Mouse (Mus musculus) kidney, adult 11 months (tissue): Measurements from ENCODE around the gene Dazap1.

Source experiments
- DNase-seq: peaks from one replicate; pipeline ENCODE4 v3.0.0; 2022

The Dazap1 gene

DNA sequence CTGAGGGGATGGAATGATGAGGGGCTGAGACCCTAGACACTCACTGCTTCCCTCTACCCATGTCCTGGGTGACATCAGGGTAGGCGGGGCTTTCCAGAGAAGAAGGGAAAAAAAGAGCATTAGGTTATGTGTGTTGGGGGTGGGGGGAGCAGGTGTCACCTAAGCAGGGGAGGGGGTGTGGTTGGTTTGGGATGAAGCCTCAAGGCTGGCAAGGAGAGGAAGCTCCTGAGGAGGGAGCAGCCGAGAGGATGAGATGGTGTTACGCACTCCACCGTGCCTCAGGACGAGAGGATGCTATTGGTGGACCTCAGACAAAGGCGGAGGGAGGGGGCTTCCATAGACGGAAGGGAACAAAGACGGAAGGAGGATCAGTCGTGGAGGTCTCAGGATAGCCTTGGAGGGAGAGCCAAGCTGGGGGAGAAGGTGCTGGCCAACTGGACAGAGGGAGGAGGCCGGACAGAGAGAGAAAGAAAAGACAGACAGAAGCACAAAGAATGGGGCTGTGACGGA lies 39.4 kb downstream of the Dazap1 start:
- no peak for DNase-seq

DNA sequence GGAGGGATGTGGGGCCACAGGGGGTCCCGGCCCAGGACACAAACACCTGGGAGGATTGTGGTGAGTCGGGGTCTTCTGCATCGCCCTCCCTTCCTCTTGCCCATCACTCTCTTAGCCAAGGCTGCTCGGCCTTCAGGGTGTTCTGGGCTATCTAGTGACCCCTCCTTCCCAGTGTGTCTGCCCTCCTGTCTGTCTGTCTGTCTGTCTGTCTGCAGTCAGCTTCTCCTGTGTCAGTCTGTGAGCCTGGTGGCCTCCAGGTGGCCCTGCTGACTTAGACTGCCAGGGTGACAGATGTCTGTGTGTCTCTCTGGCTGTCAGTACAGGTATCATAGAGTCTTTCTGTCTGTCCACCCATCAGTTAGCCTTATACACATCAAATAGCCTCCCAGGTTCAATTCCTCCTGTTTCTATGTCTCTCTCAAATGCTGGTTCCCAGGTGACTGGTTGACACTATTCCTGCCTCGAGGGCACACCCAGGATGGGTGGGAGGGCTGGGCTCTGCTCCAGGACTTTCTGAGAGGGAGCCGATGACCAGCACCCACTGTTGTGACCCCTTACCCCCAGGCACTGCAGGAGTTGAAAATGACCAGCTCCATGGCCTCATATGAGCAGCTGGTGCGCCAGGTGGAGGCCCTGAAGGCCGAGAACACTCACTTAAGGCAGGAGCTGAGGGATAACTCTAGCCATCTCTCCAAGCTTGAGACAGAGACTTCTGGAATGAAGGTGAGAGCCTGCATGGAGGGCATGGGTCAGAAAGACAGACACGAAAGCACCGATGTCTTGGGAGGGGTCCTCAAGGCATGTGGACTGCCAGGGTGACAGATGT lies 40.2 kb downstream of the Dazap1 start:
- DNase-seq = no peak

- no peak for DNase-seq
Measured at GRCm38 (mm10) chr10:80302082-80302355, 40.7 kb downstream of the Dazap1 start.

DNA sequence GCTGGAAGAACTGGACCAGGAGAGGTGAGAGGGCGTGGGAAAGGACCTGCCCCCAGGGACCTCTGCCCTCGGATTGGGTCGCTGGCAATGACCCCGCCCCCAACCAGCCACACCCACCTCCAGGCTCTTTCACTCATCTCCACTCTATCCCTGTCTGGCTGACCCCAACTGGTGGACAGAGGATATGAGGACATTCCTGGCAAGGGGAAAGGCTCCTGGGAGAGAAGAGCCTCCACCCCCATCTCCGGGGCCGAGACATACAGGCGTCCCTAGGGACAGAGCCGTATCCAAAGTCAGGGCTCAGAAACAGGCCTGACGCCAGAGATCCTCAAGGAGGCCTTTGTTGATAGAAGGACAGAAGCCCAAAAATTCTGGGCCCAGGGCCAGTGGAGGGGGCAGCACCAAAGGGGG lies 41.2 kb downstream of the Dazap1 start:
- DNase-seq = peak; percentile 72

DNA sequence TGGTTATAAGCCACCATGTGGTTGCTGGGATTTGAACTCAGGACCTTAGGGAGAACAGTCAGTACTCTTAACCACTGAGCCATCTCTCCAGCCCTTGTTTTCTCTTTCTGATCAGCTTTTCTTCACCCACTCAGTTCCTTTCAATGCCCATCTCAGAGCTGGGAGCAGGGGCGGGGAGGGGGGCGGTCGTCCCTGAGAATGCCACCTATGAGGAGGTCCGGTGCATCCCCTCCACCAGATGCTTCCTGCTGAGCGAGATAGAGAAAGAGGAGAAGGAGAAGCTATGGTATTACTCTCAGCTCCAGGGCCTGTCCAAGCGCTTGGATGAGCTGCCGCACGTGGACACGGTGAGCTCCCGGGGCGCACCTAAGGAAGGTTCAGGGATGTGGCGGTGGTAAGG lies 43.2 kb downstream of the Dazap1 start:
- no peak for DNase-seq

- no peak for DNase-seq
Measured at GRCm38 (mm10) chr10:80304862-80305261, 43.6 kb downstream of the Dazap1 start.

- no peak for DNase-seq
Measured at GRCm38 (mm10) chr10:80311560-80311959, 50.3 kb downstream of the Dazap1 start.

DNA sequence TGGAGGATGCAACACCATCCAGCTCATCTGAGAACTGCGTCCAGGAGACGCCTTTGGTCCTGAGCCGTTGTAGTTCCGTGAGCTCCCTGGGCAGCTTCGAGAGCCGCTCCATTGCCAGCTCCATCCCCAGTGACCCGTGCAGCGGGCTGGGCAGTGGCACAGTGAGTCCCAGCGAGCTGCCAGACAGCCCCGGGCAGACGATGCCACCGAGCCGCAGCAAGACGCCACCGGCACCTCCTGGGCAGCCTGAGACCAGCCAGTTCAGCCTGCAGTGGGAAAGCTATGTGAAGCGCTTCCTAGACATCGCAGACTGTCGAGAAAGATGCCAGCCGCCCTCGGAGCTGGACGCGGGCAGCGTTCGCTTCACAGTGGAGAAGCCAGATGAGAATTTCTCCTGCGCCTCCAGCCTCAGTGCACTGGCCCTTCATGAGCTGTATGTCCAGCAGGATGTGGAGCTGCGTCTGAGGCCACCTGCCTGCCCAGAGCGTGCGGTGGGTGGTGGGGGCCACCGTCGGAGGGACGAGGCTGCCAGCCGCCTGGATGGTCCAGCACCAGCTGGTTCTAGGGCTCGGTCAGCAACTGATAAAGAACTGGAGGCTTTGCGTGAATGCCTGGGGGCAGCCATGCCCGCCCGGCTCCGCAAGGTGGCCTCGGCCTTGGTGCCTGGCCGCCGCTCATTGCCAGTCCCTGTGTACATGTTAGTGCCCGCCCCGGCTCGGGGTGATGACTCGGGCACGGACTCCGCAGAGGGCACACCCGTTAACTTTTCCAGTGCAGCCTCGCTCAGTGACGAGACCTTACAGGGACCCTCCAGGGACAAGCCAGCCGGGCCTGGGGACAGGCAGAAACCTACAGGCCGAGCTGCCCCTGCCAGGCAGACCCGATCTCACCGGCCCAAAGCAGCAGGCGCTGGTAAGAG lies 51.6 kb downstream of the Dazap1 start:
- DNase-seq = no peak

- no peak for DNase-seq
Measured at GRCm38 (mm10) chr10:80313627-80314201, 52.4 kb downstream of the Dazap1 start.

DNA sequence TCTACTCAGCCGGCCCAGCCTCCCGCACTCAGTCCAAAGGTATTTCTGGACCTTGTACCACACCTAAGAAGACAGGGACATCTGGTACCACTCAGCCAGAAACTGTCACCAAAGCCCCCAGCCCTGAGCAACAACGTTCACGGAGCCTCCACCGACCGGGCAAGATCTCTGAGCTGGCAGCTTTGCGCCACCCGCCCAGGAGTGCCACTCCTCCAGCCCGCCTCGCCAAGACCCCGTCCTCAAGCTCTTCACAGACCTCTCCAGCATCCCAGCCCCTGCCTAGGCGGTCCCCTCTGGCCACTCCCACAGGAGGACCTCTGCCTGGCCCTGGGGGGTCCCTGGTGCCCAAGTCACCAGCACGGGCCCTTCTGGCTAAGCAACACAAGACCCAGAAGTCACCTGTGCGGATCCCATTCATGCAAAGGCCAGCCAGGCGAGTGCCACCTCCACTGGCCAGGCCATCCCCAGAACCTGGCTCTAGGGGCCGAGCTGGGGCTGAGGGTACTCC lies 53.3 kb downstream of the Dazap1 start:
- no peak for DNase-seq

DNA sequence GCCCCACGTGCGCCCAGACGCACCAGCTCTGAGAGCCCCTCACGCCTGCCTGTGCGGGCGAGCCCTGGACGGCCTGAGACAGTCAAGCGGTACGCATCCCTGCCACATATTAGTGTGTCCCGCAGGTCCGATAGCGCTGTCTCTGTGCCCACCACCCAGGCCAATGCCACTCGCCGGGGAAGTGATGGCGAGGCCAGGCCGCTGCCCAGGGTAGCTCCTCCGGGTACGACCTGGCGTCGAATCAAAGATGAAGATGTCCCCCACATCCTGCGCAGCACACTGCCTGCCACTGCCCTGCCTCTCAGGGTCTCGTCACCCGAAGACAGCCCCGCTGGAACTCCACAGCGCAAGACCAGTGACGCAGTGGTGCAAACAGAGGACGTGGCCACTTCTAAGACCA lies 54.0 kb downstream of the Dazap1 start:
- DNase-seq = no peak

DNA sequence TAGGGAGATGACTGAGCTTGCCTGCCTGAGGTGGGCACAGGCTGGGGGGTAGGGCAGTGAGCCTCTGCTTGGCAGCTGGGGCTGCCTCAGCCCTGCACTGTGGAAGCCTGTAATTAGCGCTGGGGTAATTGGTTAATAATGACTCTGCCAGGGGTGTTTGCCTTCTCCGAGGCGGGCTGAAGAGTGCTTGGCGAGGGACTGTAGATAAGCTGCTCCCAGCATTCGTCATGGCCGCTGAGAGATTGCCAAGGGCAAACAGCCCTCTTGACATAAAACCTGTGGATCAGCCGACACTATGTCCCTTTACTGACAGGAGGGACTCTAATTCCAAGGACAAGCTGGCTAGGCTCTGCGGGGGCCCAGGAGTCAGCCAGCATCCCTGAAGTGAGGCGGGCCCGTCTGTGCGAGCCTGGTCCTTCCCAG lies 55.1 kb downstream of the Dazap1 start:
- no peak for DNase-seq

- DNase-seq = no peak
Measured at GRCm38 (mm10) chr10:80317011-80317410, 55.7 kb downstream of the Dazap1 start.

- DNase-seq = peak; percentile 93
Measured at GRCm38 (mm10) chr10:80320340-80320760, 59.1 kb downstream of the Dazap1 start, which contains the start of gene 2310011J03Rik. 2310011J03Rik (minus strand) TSS chr10:80320537.

DNA sequence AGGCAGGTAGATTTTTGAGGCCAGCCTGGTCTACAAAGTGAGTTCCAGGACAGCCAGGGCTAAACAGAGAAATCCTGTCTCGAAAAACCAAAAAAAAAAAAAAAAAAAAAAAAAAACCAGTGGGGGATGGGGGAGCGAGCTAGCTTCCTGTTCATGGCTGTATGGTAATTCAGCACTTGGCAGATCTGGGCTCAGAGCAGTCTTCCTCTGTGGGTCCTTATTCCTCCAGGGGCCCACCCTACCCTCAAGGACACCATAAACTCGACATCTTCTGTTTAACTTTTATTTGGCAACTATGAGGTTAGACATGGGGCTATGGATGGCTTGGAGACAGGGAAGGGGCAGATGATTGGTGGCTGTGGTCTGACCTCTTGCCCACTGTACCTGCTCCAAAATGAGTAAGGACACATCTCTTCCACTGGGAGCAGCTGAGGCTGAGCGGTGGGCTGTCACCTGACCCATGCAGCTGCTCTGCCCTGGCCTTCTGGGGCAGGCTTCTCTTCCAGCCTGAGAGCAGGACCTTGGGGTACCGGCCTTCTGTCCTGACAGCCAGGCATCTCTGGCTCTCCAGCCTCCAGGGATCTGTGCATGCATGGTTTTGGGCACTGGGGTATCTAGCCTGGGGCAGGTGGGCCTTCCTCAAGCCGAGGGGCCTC lies 59.9 kb downstream of the Dazap1 start:
- no peak for DNase-seq

DNA sequence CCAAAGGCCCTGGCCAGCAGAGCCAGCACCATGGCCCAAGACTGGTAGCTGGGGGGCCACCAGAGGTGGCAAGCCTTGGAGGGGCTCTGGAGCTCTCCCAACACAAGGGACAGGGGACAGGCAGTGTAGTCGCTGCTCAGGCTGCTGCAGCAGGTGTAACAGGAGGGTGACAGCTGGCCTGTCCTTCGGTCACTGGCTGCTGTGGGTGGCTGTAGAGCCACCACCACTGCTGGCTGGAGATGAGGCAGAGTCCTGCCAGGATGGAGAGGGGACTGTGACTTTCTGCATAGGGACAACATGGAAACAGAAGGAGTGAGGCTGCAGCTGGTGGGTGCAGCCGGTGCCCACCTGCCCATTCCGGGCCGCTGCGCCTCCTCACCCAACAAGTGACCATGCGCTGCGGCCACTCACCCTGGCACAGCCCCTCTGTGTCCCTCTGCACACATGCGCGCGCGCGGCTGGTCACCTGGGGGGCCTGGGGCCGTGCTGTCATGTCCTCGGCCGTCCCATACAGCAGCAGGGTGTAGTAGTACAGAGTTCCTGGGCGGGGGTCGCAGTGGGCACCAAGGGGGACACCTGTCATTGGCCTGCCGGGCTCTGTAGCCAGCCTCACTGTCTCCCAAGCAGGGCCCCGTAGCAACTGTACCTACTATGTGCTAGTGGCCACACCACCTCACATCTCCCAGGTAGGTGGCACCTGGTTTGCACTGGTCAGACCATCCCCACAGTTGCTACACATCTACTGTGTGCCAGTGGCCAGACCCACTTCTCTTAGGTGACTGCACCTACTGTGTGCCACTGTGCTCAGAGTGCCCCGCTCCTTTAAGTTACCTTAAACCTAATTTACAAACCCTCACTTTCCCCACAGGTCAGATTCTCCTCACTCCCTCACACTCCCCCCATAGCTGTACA lies 60.6 kb downstream of the Dazap1 start:
- no peak for DNase-seq

DNA sequence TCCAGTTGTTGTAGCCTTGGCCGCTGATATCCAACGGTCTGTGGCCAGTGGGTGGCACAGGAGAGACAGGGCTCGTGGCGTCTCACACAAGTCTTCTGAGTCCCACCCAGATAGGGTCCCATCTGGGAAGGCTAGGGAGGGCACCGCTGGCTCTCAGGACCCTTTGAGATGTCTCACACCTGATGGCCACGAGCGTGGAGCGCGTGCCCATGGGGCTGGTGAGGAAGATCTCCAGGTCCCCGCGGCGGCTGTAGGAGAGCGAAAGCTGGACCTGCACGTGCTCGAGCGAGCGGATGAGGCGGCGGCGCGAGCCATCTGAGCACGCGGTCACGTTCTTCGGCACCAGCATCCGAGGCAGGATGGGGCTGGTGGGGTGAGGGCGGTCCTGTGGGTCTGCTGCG lies 61.5 kb downstream of the Dazap1 start:
- peak; percentile 57 for DNase-seq

GRCm38 (mm10) chr10:80323261-80324119 lies 62.2 kb downstream of the Dazap1 start:
- DNase-seq = peak; percentile 83

- no peak for DNase-seq
Measured at GRCm38 (mm10) chr10:80324120-80325037, 63.1 kb downstream of the Dazap1 start.
